In genomic region chr2:73304506-73304905, GRCm38 (mm10) we compare ENCODE assay signal across 37 mouse cellular contexts. TPM values are rescaled to one million over a fixed set of nuclear protein-coding genes. Genes with fewer than 3 reads are reported as not detected.
"Had no signal": no experiment of that assay in that cellular context is flagged by ENCODE, and none has a peak within 500 bp of the region (broad histone marks: within the 10 kb centered on the region; RNA-seq: fewer than 3 reads in every experiment).

No protein-coding gene starts in this region.

- DNase-seq: heart, adult 18-20 months; heart, adult 2 months; heart, postnatal 10 days; heart, postnatal 14 days; heart, postnatal 36 days; heart, postnatal 4 days; kidney, adult 11 months; kidney, adult 18-20 months; kidney, postnatal 14 days; kidney, postnatal 25 days; layer of hippocampus, adult 9-11 months; layer of hippocampus, postnatal 36 days had no signal

- H3K9ac ChIP-seq: heart, embryonic 12.5 days; heart, embryonic 13.5 days; heart, embryonic 15.5 days; hindbrain, embryonic 12.5 days; hindbrain, embryonic 13.5 days; hindbrain, embryonic 14.5 days; hindbrain, embryonic 15.5 days; intestine, embryonic 15.5 days had no signal

- H3K4me3 ChIP-seq: heart, adult 2 months; heart, embryonic 10.5 days; heart, embryonic 12.5 days; heart, embryonic 13.5 days; heart, embryonic 15.5 days; hindbrain, embryonic 10.5 days; hindbrain, embryonic 12.5 days; hindbrain, embryonic 13.5 days; hindbrain, embryonic 15.5 days; intestine, embryonic 15.5 days; layer of hippocampus, adult 2 months; left cerebral cortex, adult 2 months had no signal

- H3K27ac ChIP-seq: heart, adult 2 months; heart, embryonic 10.5 days; heart, embryonic 13.5 days; heart, embryonic 15.5 days; hindbrain, embryonic 10.5 days; hindbrain, embryonic 12.5 days; hindbrain, embryonic 13.5 days; hindbrain, embryonic 14.5 days; hindbrain, embryonic 15.5 days; hindbrain, postnatal 0 days; intestine, embryonic 15.5 days; kidney, postnatal 0 days; layer of hippocampus, adult 2 months; left cerebral cortex, adult 2 months had no signal

- H3K4me2 ChIP-seq: heart, embryonic 11.5 days; heart, embryonic 12.5 days; heart, embryonic 13.5 days; heart, embryonic 15.5 days; hindbrain, embryonic 12.5 days; hindbrain, embryonic 13.5 days; hindbrain, embryonic 14.5 days; hindbrain, embryonic 15.5 days; intestine, embryonic 15.5 days had no signal

- H3K9me3 ChIP-seq: heart, embryonic 10.5 days; heart, embryonic 12.5 days; heart, embryonic 13.5 days; heart, embryonic 15.5 days; hindbrain, embryonic 10.5 days; hindbrain, embryonic 12.5 days; hindbrain, embryonic 13.5 days; hindbrain, embryonic 15.5 days; intestine, embryonic 15.5 days had no signal

- H3K27me3 ChIP-seq: heart, embryonic 12.5 days; heart, embryonic 13.5 days; heart, embryonic 15.5 days; hindbrain, embryonic 12.5 days; hindbrain, embryonic 13.5 days; hindbrain, embryonic 15.5 days; intestine, embryonic 15.5 days had no signal

- H3K4me1 ChIP-seq: heart, embryonic 10.5 days; heart, embryonic 12.5 days; heart, embryonic 13.5 days; heart, embryonic 15.5 days; hindbrain, embryonic 10.5 days; hindbrain, embryonic 12.5 days; hindbrain, embryonic 13.5 days; hindbrain, embryonic 15.5 days; intestine, embryonic 15.5 days had no signal

- ATAC-seq: hindbrain, embryonic 16.5 days; hindbrain, postnatal 0 days; inflammation-experienced regulatory T-cells, adult 6 months; intestine, embryonic 15.5 days; intestine, embryonic 16.5 days; intestine, postnatal 0 days had no signal

RNA-seq across cellular contexts. Expression of gene Sp9, which starts 32.8 kb away (rescaled TPM):
- polyA plus RNA-seq: heart, adult 2 months; heart, embryonic 10.5 days; heart, embryonic 12.5 days; heart, embryonic 13.5 days; heart, embryonic 14.5 days; heart, embryonic 15.5 days; heart, embryonic 16.5 days; heart, postnatal 0 days; inflammation-experienced regulatory T-cells, adult 6 months; intestine, embryonic 14.5 days; intestine, embryonic 15.5 days; intestine, embryonic 16.5 days; intestine, postnatal 0 days; kidney, embryonic 16.5 days; kidney, postnatal 0 days; large intestine, adult 2 months had no signal
